Mouse (Mus musculus): Measurements from ENCODE around the gene Rmi2.

Rmi2 gene

DNA sequence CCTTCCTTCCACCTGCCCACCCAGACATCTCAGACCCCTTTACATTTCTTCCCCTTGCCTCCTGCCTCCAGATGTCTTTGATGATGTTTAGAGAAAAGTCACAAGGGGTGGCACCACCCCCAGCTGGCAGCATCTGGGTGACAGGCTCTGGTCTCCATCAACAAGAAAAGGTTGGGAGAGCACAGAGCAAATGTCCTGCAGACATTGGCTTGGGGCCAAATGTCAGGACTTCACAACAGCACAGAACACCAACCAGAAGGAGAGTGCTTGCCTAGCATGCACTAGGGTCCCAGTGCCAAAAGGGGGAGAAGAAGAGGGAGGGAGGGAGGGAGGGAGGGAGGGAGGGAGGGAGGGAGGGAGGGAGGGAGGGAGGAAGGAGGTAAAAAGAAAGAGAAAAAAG, 85.0 kb downstream of the Rmi2 start:
- no peak for DNase-seq (ENCODE audit: low spot score in 2 of 2)

DNA sequence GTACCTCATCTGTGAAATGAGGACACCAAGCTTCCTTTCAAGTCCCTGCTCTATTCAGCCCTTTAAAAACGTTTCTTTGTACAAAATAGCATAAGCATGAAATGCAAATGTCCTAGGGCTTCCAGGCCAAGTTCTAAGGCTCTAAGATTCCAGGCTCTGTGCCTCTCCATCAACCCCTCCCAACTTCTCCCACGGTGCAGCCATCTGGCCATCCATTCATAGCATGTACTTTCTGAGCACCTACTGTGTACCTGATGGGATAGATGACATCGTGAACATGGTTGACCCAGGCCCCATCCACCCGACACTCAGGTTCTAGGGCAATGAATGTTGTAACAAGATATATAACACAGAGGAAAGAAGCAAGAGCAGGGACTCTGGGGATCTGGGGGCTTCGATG, 88.7 kb downstream of the Rmi2 start:
- no peak for DNase-seq (ENCODE audit: low spot score in 2 of 2)

DNA sequence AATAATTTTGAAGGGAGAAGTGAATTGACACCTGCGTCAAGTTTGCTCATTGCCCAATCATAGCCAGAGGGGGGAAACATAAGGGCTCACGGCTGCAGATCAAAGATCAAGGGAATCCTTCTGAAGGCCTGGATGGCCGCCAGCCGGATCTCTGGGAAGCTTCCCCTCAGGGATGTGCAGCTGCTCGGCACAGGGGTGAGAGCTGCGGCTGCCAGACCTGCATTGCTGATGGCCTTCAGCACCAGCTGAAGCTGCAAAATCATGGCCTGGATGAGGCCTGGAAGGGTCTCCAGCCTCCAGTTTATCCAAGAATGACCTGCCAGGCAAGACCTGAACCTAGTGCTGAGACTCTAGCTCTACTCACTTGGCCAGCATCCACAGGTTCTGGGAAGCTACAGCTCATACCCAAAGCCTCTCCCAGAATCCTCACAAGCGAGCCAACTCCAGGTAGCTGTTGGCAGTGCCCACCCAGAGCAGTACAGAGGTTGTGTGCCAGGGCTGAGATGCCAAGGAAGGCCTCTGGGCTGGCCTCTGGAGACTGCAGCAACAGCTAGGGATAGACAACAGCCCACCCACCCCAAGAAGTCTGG, 90.8 kb downstream of the Rmi2 start:
- DNase-seq (ENCODE audit: low spot score in 2 of 2), result no peak

DNA sequence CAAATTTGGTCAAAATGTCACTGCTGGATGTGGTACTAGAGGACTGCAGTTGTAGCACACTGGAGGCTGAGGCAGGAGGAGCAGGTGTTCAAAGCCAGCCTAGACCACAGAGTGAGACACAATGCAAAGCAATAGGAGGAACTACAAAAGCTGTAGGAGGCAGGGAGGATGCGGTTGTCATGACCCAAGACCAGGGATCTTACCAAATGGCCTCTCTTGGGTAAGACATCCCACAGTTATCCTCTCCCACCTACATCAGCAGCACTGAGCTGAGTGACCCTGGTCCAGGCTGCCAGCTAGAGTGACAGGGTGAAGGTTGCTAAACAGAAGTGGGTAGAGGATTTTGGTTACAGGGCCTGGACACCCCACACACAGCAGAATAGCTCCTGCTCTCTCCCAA, 92.2 kb downstream of the Rmi2 start:
- no peak for DNase-seq (ENCODE audit: low spot score in 2 of 2)

DNA sequence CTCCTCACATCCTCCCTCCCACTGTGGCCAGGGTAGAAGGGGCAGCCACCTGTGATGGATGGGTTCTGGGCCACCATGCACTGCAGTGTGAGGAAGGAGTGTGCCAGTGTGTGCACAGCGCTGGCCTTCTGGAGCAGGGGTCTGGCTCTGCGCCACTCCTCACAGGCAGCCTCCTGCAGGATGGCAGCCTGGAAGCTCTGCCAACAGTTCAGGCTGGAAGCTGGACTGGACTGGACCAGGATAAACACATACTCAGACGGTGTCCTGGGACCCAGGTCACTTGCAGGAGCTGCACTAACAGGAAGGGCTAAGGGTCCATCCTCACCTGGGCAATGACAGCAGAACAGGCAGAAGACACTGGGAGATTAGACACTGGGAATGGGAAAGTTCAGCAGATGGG, 98.5 kb downstream of the Rmi2 start:
- no peak for DNase-seq (ENCODE audit: low spot score in 2 of 2)

DNA sequence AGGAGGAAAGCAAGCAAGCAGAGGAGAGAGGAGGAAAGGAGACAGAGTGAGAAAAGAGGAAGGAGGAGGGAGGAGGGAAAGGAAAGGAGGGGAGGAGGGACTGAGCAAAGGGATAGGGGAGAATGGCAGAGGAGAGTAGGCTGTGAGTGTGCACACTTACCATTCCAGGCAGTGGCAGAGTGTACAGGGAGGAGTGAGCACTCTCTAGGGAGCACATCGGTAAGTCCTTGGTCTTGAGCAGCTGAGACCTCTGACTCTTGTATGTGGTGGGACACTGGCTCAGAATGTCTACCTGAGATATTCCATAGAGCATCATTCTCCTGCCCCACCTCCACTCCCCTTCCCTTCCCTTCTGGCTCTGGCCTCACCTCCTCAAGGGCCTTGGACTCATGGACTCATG, 99.2 kb downstream of the Rmi2 start:
- DNase-seq (ENCODE audit: low spot score in 2 of 2), result no peak

DNA sequence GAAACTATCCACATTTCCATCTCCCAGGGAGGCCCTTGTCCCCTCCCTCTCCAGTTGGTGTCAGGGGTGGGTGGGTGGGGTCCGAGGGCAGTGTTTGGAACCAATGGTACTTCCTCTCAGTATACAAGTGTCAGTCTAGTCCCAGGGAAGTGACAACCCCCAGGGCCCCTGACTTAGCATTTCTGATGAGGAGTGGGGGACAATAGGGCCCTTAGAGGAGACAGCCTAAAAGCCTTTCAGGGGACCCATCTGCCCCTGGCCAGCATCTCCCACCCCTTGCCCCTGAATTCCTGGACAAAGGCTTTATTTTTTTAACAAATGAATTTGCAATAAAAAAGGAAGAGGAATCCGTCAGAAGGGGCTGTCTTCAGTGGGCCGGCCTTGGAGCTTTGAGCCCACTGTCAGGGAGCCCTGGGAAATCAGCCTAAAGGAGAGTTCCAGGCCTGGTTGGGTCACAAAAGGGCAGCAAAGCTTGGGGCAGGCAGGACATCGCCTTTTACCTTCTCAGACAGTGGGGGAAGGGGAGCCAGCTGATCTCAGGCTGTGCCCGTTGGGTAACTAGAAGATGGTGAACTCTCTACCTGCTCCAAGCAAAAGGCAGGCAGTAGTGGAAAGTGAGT, 102.0 kb downstream of the Rmi2 start:
- no peak for DNase-seq (ENCODE audit: low spot score in 2 of 2)

DNA sequence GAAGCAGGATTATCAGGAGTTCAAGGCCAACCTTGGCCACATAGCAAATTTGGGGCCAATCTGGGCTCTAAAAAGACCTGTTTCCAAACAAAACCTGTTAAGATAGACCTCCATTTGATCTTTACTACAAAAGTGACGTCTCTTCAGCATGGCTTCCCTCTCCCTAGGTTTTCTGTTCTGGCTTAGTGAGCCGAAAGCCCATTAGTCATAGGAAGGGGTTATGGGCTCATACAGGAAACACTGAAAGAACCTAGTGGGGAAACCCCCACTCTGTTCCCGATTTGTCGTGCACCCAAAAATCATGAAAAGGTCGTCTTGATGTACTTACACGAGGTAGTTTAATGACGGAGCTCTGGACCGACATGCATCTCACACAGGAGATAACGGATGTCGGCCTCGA, 102.6 kb downstream of the Rmi2 start:
- no peak for DNase-seq (ENCODE audit: low spot score in 2 of 2)

DNA sequence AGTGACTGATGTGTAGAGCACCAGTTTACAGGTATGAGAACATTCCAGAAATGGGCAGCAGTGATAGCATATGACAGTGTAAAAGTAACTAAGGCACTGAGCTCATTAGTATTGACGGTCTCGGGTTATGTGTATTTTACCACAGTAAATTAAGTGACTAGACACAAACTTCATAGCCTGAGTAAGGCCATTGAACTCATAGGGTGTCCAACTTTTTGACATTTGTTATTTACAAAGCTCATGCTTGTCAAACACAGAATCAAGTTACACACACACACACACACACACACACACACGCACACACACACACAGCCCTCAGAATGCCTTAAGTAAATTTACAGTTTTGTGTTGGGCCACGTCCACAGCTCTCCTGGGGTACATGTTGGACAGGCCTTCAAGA, 105.1 kb downstream of the Rmi2 start:
- no peak for DNase-seq (ENCODE audit: low spot score in 2 of 2)

DNA sequence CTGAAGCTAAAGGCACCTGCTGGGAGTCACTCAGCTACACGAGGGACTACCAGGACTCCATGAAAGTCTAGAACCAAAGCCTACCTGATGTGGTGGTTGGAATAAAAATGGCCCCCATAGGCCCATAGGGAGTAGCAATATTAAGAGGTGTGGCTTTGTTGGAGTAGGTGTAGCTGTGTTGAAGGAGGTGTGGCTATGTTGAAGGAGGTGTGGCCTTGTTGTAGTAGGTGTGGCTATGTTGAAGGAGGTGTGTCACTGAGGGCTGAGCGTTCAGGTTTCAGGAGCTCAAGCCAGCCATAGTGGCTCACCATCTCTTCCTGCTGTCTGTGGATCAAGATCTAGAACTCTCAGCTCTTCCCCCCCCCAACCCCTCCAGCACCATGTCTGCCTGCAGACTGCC, 105.8 kb downstream of the Rmi2 start:
- DNase-seq (ENCODE audit: low spot score in 2 of 2), result no peak

Measured in heart, adult 9 months (tissue).